Comparison of ENCODE assay signal across 27 mouse cellular contexts in the genomic region with DNA sequence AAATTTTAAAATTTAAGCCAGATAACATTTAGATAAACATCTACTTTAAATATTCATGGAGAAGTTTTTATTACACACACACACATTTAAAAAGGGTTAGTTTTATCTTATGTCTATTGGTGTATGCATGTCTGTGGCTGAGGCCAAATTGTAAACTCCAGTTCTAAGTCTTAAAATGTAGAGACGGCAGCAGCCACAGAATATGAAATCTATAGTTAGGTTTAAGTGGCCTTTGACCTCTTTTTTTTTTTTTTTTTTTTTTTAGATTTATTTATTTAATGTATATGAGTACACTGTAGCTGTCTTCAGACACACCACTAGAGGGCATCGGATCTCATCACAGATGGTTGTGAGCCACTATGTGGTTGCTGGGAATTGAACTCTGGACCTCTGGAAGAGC. TPM values are rescaled to one million over a fixed set of nuclear protein-coding genes. Genes with fewer than 3 reads are reported as not detected.
DNase-seq lines count a peak whose midpoint lies in the region; ATAC-seq and TF ChIP-seq lines count a peak whose summit lies in the region.
"Had no signal": no experiment of that assay in that cellular context is flagged by ENCODE, and none has a peak within 500 bp of the region (broad histone marks: within the 10 kb centered on the region; RNA-seq: fewer than 3 reads in every experiment).

No protein-coding gene starts in this region.

- no peak overlapping the region for H3K9ac ChIP-seq in hindbrain, postnatal 0 days (replicated peaks; ENCODE audit: low read length)
- H3K9ac ChIP-seq in liver, embryonic 14.5 days (replicated peaks), result no peak overlapping the region
- H3K9ac ChIP-seq in ES-Bruce4 (ENCODE audit: low read depth, poor library complexity, severe bottlenecking), result no peak overlapping the region
- H3K9ac ChIP-seq: embryonic facial prominence, embryonic 15.5 days; forebrain, embryonic 12.5 days; forebrain, postnatal 0 days; hindbrain, embryonic 13.5 days; limb, embryonic 12.5 days; lung, embryonic 14.5 days; neural tube, embryonic 13.5 days had no signal

- 72% methylated on average over 2 of the region's 2 CpGs for WGBS in hindbrain, postnatal 0 days
- WGBS in hindbrain, embryonic 10.5 days, result 83% methylated on average over 2 of the region's 2 CpGs
- WGBS in liver, embryonic 14.5 days (ENCODE audit: insufficient replicate concordance), result 69% methylated on average over 2 of the region's 2 CpGs
- WGBS in small intestine, adult 2 months, result 68% methylated on average over 2 of the region's 2 CpGs

- DNase-seq in hindbrain, postnatal 0 days (ENCODE audit: low spot score), result no peak
- DNase-seq in hindbrain, embryonic 10.5 days (ENCODE audit: low spot score), result no peak
- DNase-seq in liver, embryonic 14.5 days (ENCODE audit: low read depth in 3 of 3, low spot score in 3 of 3), result no peak
- DNase-seq in liver, result no peak
- no peak for DNase-seq in c-Kit-positive CD71-positive TER-119-positive erythroid progenitor cells, embryonic 14.5 days (ENCODE audit: low spot score)
- DNase-seq: adrenal gland, postnatal 10 days; cerebellum, adult 11 months; forebrain, postnatal 0 days; gastrocnemius, postnatal 10 days; heart, postnatal 36 days; kidney, adult 18-20 months; kidney, postnatal 4 days; layer of hippocampus, adult 9-11 months; lung, embryonic 14.5 days; right cerebral cortex, postnatal 4 days had no signal

- H3K27me3 ChIP-seq in hindbrain, postnatal 0 days (ENCODE audit: insufficient read depth, low read length), result no peaks in the 10 kb centered on the region
- H3K27me3 ChIP-seq in hindbrain, embryonic 10.5 days (ENCODE audit: insufficient read depth, poor library complexity, severe bottlenecking), result no peaks in the 10 kb centered on the region
- no peaks in the 10 kb centered on the region for H3K27me3 ChIP-seq in liver, embryonic 14.5 days (ENCODE audit: control insufficient read depth, insufficient read depth, low read length)
- no peaks in the 10 kb centered on the region for H3K27me3 ChIP-seq in ES-Bruce4 (ENCODE audit: control insufficient read depth, insufficient read depth, low read length, poor library complexity, severe bottlenecking)
- no peaks in the 10 kb centered on the region for H3K27me3 ChIP-seq in small intestine, adult 2 months (ENCODE audit: control insufficient read depth, insufficient read depth, low read length)
- H3K27me3 ChIP-seq: embryonic facial prominence, embryonic 15.5 days; forebrain, embryonic 12.5 days; hindbrain, embryonic 13.5 days; limb, embryonic 12.5 days; neural tube, embryonic 13.5 days had no signal

- no peaks in the 10 kb centered on the region for H3K9me3 ChIP-seq in hindbrain, postnatal 0 days (ENCODE audit: low read length)
- no peaks in the 10 kb centered on the region for H3K9me3 ChIP-seq in hindbrain, embryonic 10.5 days
- no peaks in the 10 kb centered on the region for H3K9me3 ChIP-seq in liver, embryonic 14.5 days (ENCODE audit: control insufficient read depth, low read length)
- no peaks in the 10 kb centered on the region for H3K9me3 ChIP-seq in ES-Bruce4 (replicated peaks; ENCODE audit: control insufficient read depth, insufficient read depth, low read length, poor library complexity, severe bottlenecking)
- H3K9me3 ChIP-seq: embryonic facial prominence, embryonic 10.5 days; embryonic facial prominence, embryonic 15.5 days; forebrain, embryonic 12.5 days; hindbrain, embryonic 13.5 days; limb, embryonic 12.5 days; midbrain, embryonic 10.5 days; neural tube, embryonic 13.5 days had no signal

- no peak overlapping the region for H3K4me3 ChIP-seq in hindbrain, postnatal 0 days (ENCODE audit: low read length)
- no peak overlapping the region for H3K4me3 ChIP-seq in hindbrain, embryonic 10.5 days
- H3K4me3 ChIP-seq in liver, embryonic 14.5 days (ENCODE audit: insufficient read depth in 1 of 2, low read depth in 2 of 2, low read length in 2 of 2), result no peak overlapping the region
- no peak overlapping the region for H3K4me3 ChIP-seq in ES-Bruce4 (ENCODE audit: low read depth, low read length)
- H3K4me3 ChIP-seq in small intestine, adult 2 months (ENCODE audit: low read depth, low read length), result no peak overlapping the region
- H3K4me3 ChIP-seq: embryonic facial prominence, embryonic 10.5 days; embryonic facial prominence, embryonic 15.5 days; forebrain, embryonic 12.5 days; hindbrain, embryonic 13.5 days; limb, embryonic 12.5 days; midbrain, embryonic 10.5 days; neural tube, embryonic 13.5 days had no signal

- ATAC-seq in hindbrain, postnatal 0 days, result no peak
- no peak for ATAC-seq in liver, embryonic 14.5 days (ENCODE audit: insufficient read depth)
- ATAC-seq: forebrain, postnatal 0 days; midbrain, embryonic 16.5 days had no signal

- no peak for TF ChIP-seq POLR2A in ES-Bruce4 (IDR thresholded peaks at IDR 0.05; ENCODE audit: insufficient read depth, low read length)
- no peak for TF ChIP-seq POLR2A in small intestine, adult 2 months (IDR thresholded peaks at IDR 0.05; ENCODE audit: low read depth, low read length)

- H3K27ac ChIP-seq in hindbrain, postnatal 0 days, result no peak overlapping the region
- no peak overlapping the region for H3K27ac ChIP-seq in hindbrain, embryonic 10.5 days
- H3K27ac ChIP-seq in liver, embryonic 14.5 days, result no peak overlapping the region
- H3K27ac ChIP-seq in ES-Bruce4 (ENCODE audit: insufficient read depth, low read length), result 0 out of 2 replicates have a peak overlapping the region, but pooled peaks have one; percentile 61
- no peak overlapping the region for H3K27ac ChIP-seq in small intestine, adult 2 months (ENCODE audit: insufficient read depth, low read depth, low read length)
- H3K27ac ChIP-seq: embryonic facial prominence, embryonic 10.5 days; embryonic facial prominence, embryonic 15.5 days; forebrain, embryonic 12.5 days; hindbrain, embryonic 13.5 days; limb, embryonic 12.5 days; midbrain, embryonic 10.5 days; neural tube, embryonic 13.5 days had no signal

- no peak overlapping the region for H3K4me2 ChIP-seq in hindbrain, postnatal 0 days (ENCODE audit: low read depth, low read length)
- H3K4me2 ChIP-seq in liver, embryonic 14.5 days (ENCODE audit: low read depth), result no peak overlapping the region
- H3K4me2 ChIP-seq: embryonic facial prominence, embryonic 15.5 days; forebrain, embryonic 12.5 days; heart, embryonic 11.5 days; hindbrain, embryonic 13.5 days; limb, embryonic 12.5 days; liver, embryonic 11.5 days; lung, embryonic 14.5 days; neural tube, embryonic 13.5 days had no signal

- TF ChIP-seq CTCF in hindbrain, postnatal 0 days (IDR thresholded peaks at IDR 0.05; ENCODE audit: low read depth), result 0 out of 2 replicates have a peak, but pooled peaks have one; percentile 6
- TF ChIP-seq CTCF in liver, embryonic 14.5 days (IDR thresholded peaks at IDR 0.05; ENCODE audit: low read depth), result peak; percentile 29; the same call in 1 of the 2 replicates
- TF ChIP-seq CTCF in ES-Bruce4 (IDR thresholded peaks at IDR 0.05; ENCODE audit: low read depth, low read length), result no peak
- TF ChIP-seq CTCF in small intestine, adult 2 months (IDR thresholded peaks at IDR 0.05; ENCODE audit: extremely low read depth, insufficient read length, insufficient replicate concordance, low read depth, low read length), result 0 out of 2 replicates have a peak, but pooled peaks have one; percentile 10

- peaks cover 13% of the 10 kb centered on the region; the same call in 1 of the 2 replicates for H3K4me1 ChIP-seq in hindbrain, postnatal 0 days (ENCODE audit: insufficient read depth, low read length)
- H3K4me1 ChIP-seq in hindbrain, embryonic 10.5 days (replicated peaks), result peaks cover 31% of the 10 kb centered on the region
- peaks cover 16 to 31% of the 10 kb centered on the region in 2 experiments for H3K4me1 ChIP-seq in liver, embryonic 14.5 days (replicated peaks; ENCODE audit: control insufficient read depth in 2 of 2, insufficient read depth in 2 of 2, low read length in 1 of 2)
- H3K4me1 ChIP-seq in ES-Bruce4 (ENCODE audit: control insufficient read depth, insufficient read depth, low read length), result peaks cover 10% of the 10 kb centered on the region
- H3K4me1 ChIP-seq in small intestine, adult 2 months (ENCODE audit: control insufficient read depth, insufficient read depth, insufficient read length, low read length), result peaks cover 22% of the 10 kb centered on the region; the same call in 1 of the 2 replicates

- TF ChIP-seq EP300 in liver, embryonic 14.5 days (IDR thresholded peaks at IDR 0.05; ENCODE audit: low read depth), result no peak
- TF ChIP-seq EP300 in ES-Bruce4 (IDR thresholded peaks at IDR 0.05; ENCODE audit: insufficient read depth, low read depth, low read length), result no peak

- no peaks in the 10 kb centered on the region for H3K36me3 ChIP-seq in hindbrain, postnatal 0 days (ENCODE audit: insufficient read depth, low read length)
- peaks cover 14% of the 10 kb centered on the region for H3K36me3 ChIP-seq in hindbrain, embryonic 10.5 days
- H3K36me3 ChIP-seq in liver, embryonic 14.5 days (replicated peaks; ENCODE audit: control insufficient read depth, insufficient read depth, low read depth), result peaks cover 2% of the 10 kb centered on the region; the same call in 1 of the 2 replicates
- peaks cover 22% of the 10 kb centered on the region for H3K36me3 ChIP-seq in ES-Bruce4 (ENCODE audit: control insufficient read depth, insufficient read depth, low read length, poor library complexity, severe bottlenecking)
- no peaks in the 10 kb centered on the region for H3K36me3 ChIP-seq in small intestine, adult 2 months (ENCODE audit: control insufficient read depth, insufficient read depth, low read length)
- H3K36me3 ChIP-seq: embryonic facial prominence, embryonic 15.5 days; forebrain, embryonic 12.5 days; hindbrain, embryonic 13.5 days; limb, embryonic 12.5 days; neural tube, embryonic 13.5 days had no signal

RNA-seq across cellular contexts. Expression of gene Rab1a, which starts 6.4 kb away (rescaled TPM):
- 92.4 and 100 TPM in 2 replicates for total RNA-seq in hindbrain, postnatal 0 days (2014; rRNA removed)
- polyA plus RNA-seq in hindbrain, postnatal 0 days (2015; fragmentation: Nextera tagmentation; extraction: Ambion mirVana), result 310 TPM in 2 replicates
- 208 and 216 TPM in 2 replicates for polyA plus RNA-seq in hindbrain, embryonic 10.5 days (2016; fragmentation: Nextera tagmentation; extraction: Ambion mirVana)
- polyA plus RNA-seq in liver, embryonic 14.5 days (2012; rRNA removed), result 37.0 and 53.0 TPM in 2 replicates
- polyA plus RNA-seq in liver, embryonic 14.5 days (2014; fragmentation: Nextera tagmentation; extraction: Ambion mirVana), result 80.6 and 84.2 TPM in 2 replicates
- polyA plus RNA-seq in ES-Bruce4 (2011; ENCODE audit: insufficient read depth, insufficient read length, low read depth, missing spikeins), result 396 and 407 TPM in 2 replicates
- polyA plus RNA-seq in small intestine, adult 2 months (2012; rRNA removed), result 27.7 and 60.0 TPM in 2 replicates

RNA-seq across cellular contexts. Expression of gene Cep68, which starts 41.6 kb away (rescaled TPM):
- total RNA-seq in hindbrain, postnatal 0 days (2014; rRNA removed), result 43.5 and 61.1 TPM in 2 replicates
- 23.1 and 24.4 TPM in 2 replicates for polyA plus RNA-seq in hindbrain, postnatal 0 days (2015; fragmentation: Nextera tagmentation; extraction: Ambion mirVana)
- 34.1 and 39.3 TPM in 2 replicates for polyA plus RNA-seq in hindbrain, embryonic 10.5 days (2016; fragmentation: Nextera tagmentation; extraction: Ambion mirVana)
- polyA plus RNA-seq in liver, embryonic 14.5 days (2012; rRNA removed), result 4.5 TPM in 2 replicates
- 4.8 and 5.7 TPM in 2 replicates for polyA plus RNA-seq in liver, embryonic 14.5 days (2014; fragmentation: Nextera tagmentation; extraction: Ambion mirVana)
- 38.0 and 40.4 TPM in 2 replicates for polyA plus RNA-seq in ES-Bruce4 (2011; ENCODE audit: insufficient read depth, insufficient read length, low read depth, missing spikeins)
- 3.5 and 4.6 TPM in 2 replicates for polyA plus RNA-seq in small intestine, adult 2 months (2012; rRNA removed)
